Mouse (Mus musculus) neural tube, embryonic 14.5 days (tissue): ENCODE data around the gene AI837181. TPM values are rescaled to one million over a fixed set of nuclear protein-coding genes. Genes with fewer than 3 reads are reported as not detected.
A peak's percentile ranks its signal among the peaks of the same experiment; 100 is the strongest.

Experiments
- ATAC-seq: fragments of 200-750 bp; cut with Nextera tagmentation; 2 replicates; pipeline ENCODE4 v1.8.0; 2017; ENCODE audit warnings: low read depth, mild to moderate bottlenecking, moderate TSS enrichment, moderate library complexity
- H3K27ac ChIP-seq: fragments of 300-500 bp; sonication (generic); 2 replicates; pipeline ENCODE4 v1.5.1; 2014; ENCODE audit warnings: low read depth, mild to moderate bottlenecking, control low read depth, low read length, moderate library complexity, mixed read lengths
- H3K27me3 ChIP-seq: fragments of 300-500 bp; sonication (generic); 2 replicates; pipeline ENCODE4 v1.6.1; 2014; ENCODE audit warnings: low read length; ENCODE audit not compliant: control insufficient read depth, insufficient read depth
- H3K36me3 ChIP-seq: fragments of 300-500 bp; sonication (generic); 2 replicates; pipeline ENCODE4 v1.6.1; 2014; ENCODE audit warnings: low read length, mixed read lengths; ENCODE audit not compliant: control insufficient read depth, insufficient read depth
- H3K4me1 ChIP-seq: fragments of 300-500 bp; sonication (generic); 2 replicates; pipeline ENCODE4 v1.6.1; 2014; ENCODE audit warnings: low read length; ENCODE audit not compliant: control insufficient read depth, insufficient read depth
- H3K4me2 ChIP-seq: fragments of 300-500 bp; sonication (generic); 2 replicates; pipeline ENCODE4 v1.6.1; 2014; ENCODE audit warnings: mild to moderate bottlenecking, low read depth, low read length, control low read depth
- H3K4me3 ChIP-seq: fragments of 300-500 bp; sonication (generic); 2 replicates; pipeline ENCODE4 v1.5.1; 2014; ENCODE audit warnings: low read depth, low read length, control low read depth, mixed read lengths
- H3K9ac ChIP-seq: fragments of 300-500 bp; sonication (generic); replicated peaks from 2 replicates; pipeline ENCODE4 v1.6.1; 2014; ENCODE audit warnings: low read depth, mild to moderate bottlenecking, control low read depth, low read length, mixed read lengths
- H3K9me3 ChIP-seq: fragments of 300-500 bp; sonication (generic); 2 replicates; pipeline ENCODE4 v1.6.1; 2016; ENCODE audit warnings: low read length; ENCODE audit not compliant: control insufficient read depth
- WGBS: fragments of 180-500 bp; shearing (Covaris S2); extraction: QIAGEN DNeasy Blood & Tissue Kit; methylation state at CpG from one replicate; pipeline ENCODE4 v1.1.7; 2014; 5-methylcytosine and 5-hydroxymethylcytosine counted together
- polyA plus RNA-seq: library from polyadenylated mRNA; unstranded; fragments of >200 nt; fragmentation: Nextera tagmentation; extraction: Ambion mirVana; gene quantifications from 2 replicates; pipeline ENCODE4 v1.2.1, GENCODE M21; 2014

Gene AI837181
- polyA plus RNA-seq, 1 experiment from 2014 or later, result 67.2 TPM

DNA sequence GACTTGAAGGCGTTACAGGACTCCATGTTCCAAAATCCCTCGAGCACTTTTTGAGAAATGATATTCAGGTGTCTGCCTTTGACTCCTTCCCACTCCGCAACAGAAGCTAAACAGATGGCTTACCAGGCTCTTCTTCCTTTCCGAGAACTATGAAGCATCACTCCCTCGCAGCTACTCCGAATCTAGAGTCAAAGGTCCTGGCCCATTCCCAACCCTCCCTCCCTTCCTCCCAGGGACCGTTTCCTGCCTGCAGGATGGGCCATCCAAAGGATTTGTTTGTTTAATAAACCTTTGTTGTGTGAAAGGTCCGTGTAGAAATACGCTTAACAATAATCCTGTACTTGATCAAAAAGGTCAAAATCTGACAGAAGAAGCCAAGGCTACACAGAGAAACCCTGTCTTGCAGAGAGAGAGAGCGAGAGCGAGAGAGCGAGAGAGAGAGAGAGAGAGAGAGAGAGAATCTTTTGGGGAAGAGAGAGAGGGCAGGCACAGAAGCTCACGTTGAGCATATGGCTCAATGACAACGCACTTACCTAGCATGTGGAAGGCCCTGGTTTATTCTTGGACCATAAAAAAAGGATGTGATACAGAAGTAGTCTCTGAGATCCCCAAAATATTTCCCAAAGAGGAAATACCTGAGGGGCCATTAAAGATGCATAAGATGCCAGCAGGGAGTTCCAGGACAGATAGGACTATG lies 33.0 kb downstream of the AI837181 start, which contains the start of gene Ccdc85b:
TSS of gene Ccdc85b (minus strand) at position 149 of the 697 bp plus-strand sequence.
- WGBS, result 13% methylated on average over 14 of the region's 14 CpGs

GRCm38 (mm10) chr19:5459019-5459418 lies 34.1 kb downstream of the AI837181 start:
- WGBS, result 70% methylated on average over 7 of the region's 7 CpGs
- no peak overlapping the region for H3K27ac ChIP-seq
- no peak for ATAC-seq
- peaks cover 7% of the 10 kb centered on the region; the same call in 1 of the 2 replicates for H3K36me3 ChIP-seq
- peaks cover 34% of the 10 kb centered on the region for H3K4me1 ChIP-seq
- no peak overlapping the region for H3K9ac ChIP-seq
- no peaks in the 10 kb centered on the region for H3K9me3 ChIP-seq
- no peak overlapping the region for H3K4me3 ChIP-seq
- H3K4me2 ChIP-seq, result 0 out of 2 replicates have a peak overlapping the region, but pooled peaks have one; percentile 12
- no peaks in the 10 kb centered on the region; the same call in 1 of the 2 replicates for H3K27me3 ChIP-seq

More for the DNA sequence above, 33.0 kb downstream of the AI837181 start, which contains the start of gene Ccdc85b:
- ATAC-seq, result peak; percentile 10; the same call in 1 of the 2 replicates
- no peaks in the 10 kb centered on the region; the same call in 1 of the 2 replicates for H3K27me3 ChIP-seq
- H3K9ac ChIP-seq, result peak within 1 kb of the TSS; percentile 90
- H3K4me2 ChIP-seq, result peak within 1 kb of the TSS; percentile 97
- peak within 1 kb of the TSS; percentile 91 for H3K27ac ChIP-seq
- no peaks in the 10 kb centered on the region for H3K9me3 ChIP-seq
- peaks cover 32% of the 10 kb centered on the region for H3K4me1 ChIP-seq
- H3K4me3 ChIP-seq, result peak within 1 kb of the TSS; percentile 84
- H3K36me3 ChIP-seq, result no peaks in the 10 kb centered on the region

- peaks cover 38% of the 10 kb centered on the region for H3K4me1 ChIP-seq
- peak overlapping the region; percentile 24; the same call in 1 of the 2 replicates for H3K27ac ChIP-seq
- peak overlapping the region; percentile 75 for H3K4me3 ChIP-seq
- peaks cover 10% of the 10 kb centered on the region for H3K36me3 ChIP-seq
- H3K27me3 ChIP-seq, result no peaks in the 10 kb centered on the region; the same call in 1 of the 2 replicates
- no peaks in the 10 kb centered on the region for H3K9me3 ChIP-seq
- 21% methylated on average over 3 of the region's 3 CpGs for WGBS
- H3K4me2 ChIP-seq, result peak overlapping the region; percentile 94
- H3K9ac ChIP-seq, result peak overlapping the region; percentile 76
- no peak for ATAC-seq
Measured at GRCm38 (mm10) chr19:5459896-5460295, 35.0 kb downstream of the AI837181 start.

- Histone ChIP-seq H3K27me3 (no peaks in the 10 kb centered on the region; the same call in 1 of the 2 replicates), H3K9me3 (no peaks in the 10 kb centered on the region), H3K36me3 (peaks cover 16% of the 10 kb centered on the region), H3K27ac (peak within 1 kb of the TSS; percentile 24; the same call in 1 of the 2 replicates), H3K9ac (peak within 1 kb of the TSS; percentile 76), H3K4me3 (peak within 1 kb of the TSS; percentile 75), H3K4me1 (peaks cover 36% of the 10 kb centered on the region), H3K4me2 (peak within 1 kb of the TSS; percentile 94)
- peak; percentile 59 for ATAC-seq
- under 1% methylated on average over 32 of the region's 32 CpGs for WGBS
Measured at GRCm38 (mm10) chr19:5460465-5460911, 35.5 kb downstream of the AI837181 start, which contains the start of gene Fibp. Gene Fibp (plus strand): TSS chr19:5460615.

DNA sequence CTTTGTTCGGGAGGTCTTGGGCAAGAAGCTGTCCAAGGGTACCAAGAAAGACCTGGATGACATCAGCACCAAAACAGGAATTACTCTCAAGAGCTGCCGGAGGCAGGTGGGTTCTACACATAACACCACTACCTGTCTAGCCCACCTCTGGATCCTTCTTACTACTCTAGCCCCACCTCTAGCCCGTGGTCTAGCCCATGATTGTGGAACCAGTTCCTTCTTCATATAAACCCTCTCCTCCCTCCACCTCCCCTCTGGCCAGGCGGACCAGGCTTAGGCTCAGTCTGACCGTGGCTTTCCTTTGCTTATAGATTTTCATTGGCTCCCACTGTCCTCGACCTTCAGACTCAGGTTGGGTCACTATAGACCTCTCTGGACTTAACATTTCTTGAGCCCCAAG lies 36.5 kb downstream of the AI837181 start:
- Histone ChIP-seq H3K27me3 (no peaks in the 10 kb centered on the region; the same call in 1 of the 2 replicates), H3K4me3 (peak overlapping the region; percentile 75), H3K9me3 (no peaks in the 10 kb centered on the region), H3K27ac (no peak overlapping the region), H3K4me2 (peak overlapping the region; percentile 94), H3K36me3 (peaks cover 24% of the 10 kb centered on the region), H3K9ac (peak overlapping the region; percentile 76; the same call in 1 of the 2 replicates), H3K4me1 (peaks cover 26% of the 10 kb centered on the region)
- no peak for ATAC-seq
- 90% methylated on average over 6 of the region's 6 CpGs for WGBS

GRCm38 (mm10) chr19:5463212-5463611 lies 38.3 kb downstream of the AI837181 start:
- H3K36me3 ChIP-seq, result peaks cover 33% of the 10 kb centered on the region
- no peak overlapping the region for H3K27ac ChIP-seq
- H3K4me2 ChIP-seq, result no peak overlapping the region
- no peak overlapping the region for H3K4me3 ChIP-seq
- no peaks in the 10 kb centered on the region for H3K9me3 ChIP-seq
- no peak overlapping the region for H3K9ac ChIP-seq
- ATAC-seq, result no peak
- peaks cover 21% of the 10 kb centered on the region for H3K4me1 ChIP-seq
- no peaks in the 10 kb centered on the region; the same call in 1 of the 2 replicates for H3K27me3 ChIP-seq
- 93% methylated on average over 9 of the region's 9 CpGs for WGBS

GRCm38 (mm10) chr19:5463791-5464562 lies 39.0 kb downstream of the AI837181 start:
- H3K4me2 ChIP-seq, result peak overlapping the region; percentile 45
- H3K36me3 ChIP-seq, result peaks cover 33% of the 10 kb centered on the region
- peak overlapping the region; percentile 44; the same call in 1 of the 2 replicates for H3K27ac ChIP-seq
- 41% methylated on average over 15 of the region's 15 CpGs for WGBS
- H3K4me1 ChIP-seq, result peaks cover 19% of the 10 kb centered on the region
- H3K9ac ChIP-seq, result peak overlapping the region; percentile 56
- H3K4me3 ChIP-seq, result peak overlapping the region; percentile 24
- no peaks in the 10 kb centered on the region; the same call in 1 of the 2 replicates for H3K27me3 ChIP-seq
- peak; percentile 54; the same call in 1 of the 2 replicates for ATAC-seq
- no peaks in the 10 kb centered on the region for H3K9me3 ChIP-seq

DNA sequence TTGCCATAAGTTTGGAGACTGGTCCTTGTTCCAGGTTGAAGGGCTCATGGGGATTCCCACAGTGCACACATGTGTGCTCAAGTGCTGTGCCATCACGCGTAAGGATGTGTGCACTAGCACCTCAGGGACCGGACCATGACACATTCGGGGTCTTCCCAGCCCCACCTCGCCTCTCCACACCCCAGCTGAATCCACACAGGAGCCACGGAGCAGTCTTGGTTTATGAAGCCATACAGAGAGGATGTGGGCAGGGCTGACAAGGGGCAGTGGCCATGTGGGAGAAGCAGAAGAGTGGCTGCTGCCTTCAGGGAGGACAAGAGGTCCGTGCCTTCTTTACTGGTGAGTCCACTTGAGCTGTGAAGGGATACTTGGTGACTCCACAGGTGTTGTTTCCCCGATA lies 40.1 kb downstream of the AI837181 start:
- WGBS, result 93% methylated on average over 8 of the region's 8 CpGs
- no peak for ATAC-seq
- H3K27ac ChIP-seq, result no peak overlapping the region
- H3K4me3 ChIP-seq, result no peak overlapping the region
- peaks cover 17% of the 10 kb centered on the region for H3K4me1 ChIP-seq
- no peaks in the 10 kb centered on the region; the same call in 1 of the 2 replicates for H3K27me3 ChIP-seq
- H3K9ac ChIP-seq, result no peak overlapping the region
- no peak overlapping the region for H3K4me2 ChIP-seq
- H3K9me3 ChIP-seq, result no peaks in the 10 kb centered on the region
- peaks cover 33% of the 10 kb centered on the region for H3K36me3 ChIP-seq
